Mouse (Mus musculus) ES-E14 (cell line): ENCODE measurements around the gene Zfp42. TPM values are rescaled to one million over a fixed set of nuclear protein-coding genes. Genes with fewer than 3 reads are reported as not detected.

Source experiments
- DNase-seq: peaks from one replicate; pipeline ENCODE4 v3.0.0-alpha.2; 2013; ENCODE audit warnings: low read depth, low spot score
- H3K27ac ChIP-seq: 2 replicates; pipeline ENCODE4 v1.5.1; 2012; ENCODE audit warnings: low read depth, mild to moderate bottlenecking, low read length, moderate library complexity, mixed read lengths; ENCODE audit not compliant: poor library complexity, insufficient read depth, severe bottlenecking
- H3K36me3 ChIP-seq: 2 replicates; pipeline ENCODE4 v1.6.1; 2012; ENCODE audit warnings: mild to moderate bottlenecking, low read length, moderate library complexity, mixed read lengths; ENCODE audit not compliant: control insufficient read depth, poor library complexity, insufficient read depth, severe bottlenecking
- H3K4me1 ChIP-seq, 2 experiments: fragments of 150-350 bp in 1 of 2; sonication (generic) in 1 of 2; 2 replicates each; pipeline ENCODE4 v1.6.1; 2012; ENCODE audit warnings: low read length in 2 of 2, mild to moderate bottlenecking in 1 of 2, mixed read lengths in 1 of 2; ENCODE audit not compliant: control insufficient read depth in 2 of 2, insufficient read depth in 2 of 2, poor library complexity in 1 of 2
- H3K4me3 ChIP-seq, 2 experiments: fragments of 150-350 bp in 1 of 2; sonication (generic) in 1 of 2; 2 replicates each; pipeline ENCODE4 v1.5.1; 2012; ENCODE audit warnings: low read length in 2 of 2, low read depth in 1 of 2, mild to moderate bottlenecking in 1 of 2, mixed read lengths in 1 of 2; ENCODE audit not compliant: insufficient read depth in 1 of 2, poor library complexity in 1 of 2, severe bottlenecking in 1 of 2
- H3K9ac ChIP-seq: 2 replicates; pipeline ENCODE4 v1.6.1; 2012; ENCODE audit warnings: low read depth, mild to moderate bottlenecking, low read length, mixed read lengths; ENCODE audit not compliant: poor library complexity, insufficient read depth, severe bottlenecking
- H3K9me3 ChIP-seq: fragments of 150-350 bp; sonication (generic); 2 replicates; pipeline ENCODE4 v1.6.1; 2012; ENCODE audit warnings: low read depth, mild to moderate bottlenecking, low read length; ENCODE audit not compliant: control insufficient read depth, insufficient read depth
- CHD2 ChIP-seq: IDR thresholded peaks from 2 replicates; pipeline ENCODE4 v1.6.1; 2014; ENCODE audit warnings: mild to moderate bottlenecking, low read depth, low read length, inconsistent platforms
- HCFC1 ChIP-seq: IDR thresholded peaks from 2 replicates; pipeline ENCODE4 v1.6.1; 2012; ENCODE audit warnings: low read length, inconsistent platforms, borderline replicate concordance; ENCODE audit not compliant: insufficient read depth
- MAFK ChIP-seq: IDR thresholded peaks from 2 replicates; pipeline ENCODE4 v1.6.1; 2014; ENCODE audit warnings: mild to moderate bottlenecking, low read depth, low read length, inconsistent platforms; ENCODE audit not compliant: insufficient read depth
- ZC3H11A ChIP-seq: IDR thresholded peaks from 2 replicates; pipeline ENCODE4 v1.6.1; 2012; ENCODE audit warnings: low read depth, mild to moderate bottlenecking, inconsistent platforms, low read length, borderline replicate concordance
- ZNF384 ChIP-seq: IDR thresholded peaks from 2 replicates; pipeline ENCODE4 v1.6.1; 2012; ENCODE audit warnings: low read depth, low read length, inconsistent platforms
- in situ Hi-C, 2 experiments: fragments of 600-800 bp; cut with MboI; formaldehyde crosslinking; loops; one replicate each; pipeline ENCODE4 v1.15.1; 2025; ENCODE audit warnings: low sequenced_read_pairs in 2 of 2, inconsistent platforms in 1 of 2; ENCODE audit not compliant: unreplicated experiment in 2 of 2
- total RNA-seq: library from RNA; depleted of rRNA; stranded (reverse); fragments of 300-350 nt; gene quantifications from 2 replicates; pipeline ENCODE4 v1.2.3, GENCODE M21; 2012

Zfp42 gene
- total RNA-seq, 1 experiment, result 503 TPM

- no peak overlapping the region for H3K9ac ChIP-seq
- peaks cover 46% of the 10 kb centered on the region for H3K36me3 ChIP-seq
- peak; percentile 81 for TF ChIP-seq MAFK
- TF ChIP-seq ZNF384, result no peak
- no peaks in the 10 kb centered on the region for H3K4me1 ChIP-seq
- in situ Hi-C loops, result no loop called here
- no peak overlapping the region; the same call in 1 of the 2 replicates for H3K27ac ChIP-seq
- no peak for DNase-seq
- H3K9me3 ChIP-seq, result no peaks in the 10 kb centered on the region
- H3K4me3 ChIP-seq, result peak overlapping the region in 1 of 2 experiments; percentile 11; a peak in 1 of 4 replicates
These were observed 12.6 kb downstream of the Zfp42 start for GRCm38 (mm10) chr8:43294191-43294590.

GRCm38 (mm10) chr8:43290424-43291111 lies 16.2 kb downstream of the Zfp42 start:
- H3K27ac ChIP-seq, result no peak overlapping the region
- H3K9me3 ChIP-seq, result no peaks in the 10 kb centered on the region
- TF ChIP-seq MAFK (no peak), CHD2 (peak; percentile 48; the same call in 1 of the 2 replicates)
- H3K4me1 ChIP-seq, result no peaks in the 10 kb centered on the region
- no peak for DNase-seq
- H3K9ac ChIP-seq, result no peak overlapping the region
- H3K36me3 ChIP-seq, result peaks cover 17% of the 10 kb centered on the region
- in situ Hi-C loops, result no loop called here
- no peak overlapping the region for H3K4me3 ChIP-seq

DNA sequence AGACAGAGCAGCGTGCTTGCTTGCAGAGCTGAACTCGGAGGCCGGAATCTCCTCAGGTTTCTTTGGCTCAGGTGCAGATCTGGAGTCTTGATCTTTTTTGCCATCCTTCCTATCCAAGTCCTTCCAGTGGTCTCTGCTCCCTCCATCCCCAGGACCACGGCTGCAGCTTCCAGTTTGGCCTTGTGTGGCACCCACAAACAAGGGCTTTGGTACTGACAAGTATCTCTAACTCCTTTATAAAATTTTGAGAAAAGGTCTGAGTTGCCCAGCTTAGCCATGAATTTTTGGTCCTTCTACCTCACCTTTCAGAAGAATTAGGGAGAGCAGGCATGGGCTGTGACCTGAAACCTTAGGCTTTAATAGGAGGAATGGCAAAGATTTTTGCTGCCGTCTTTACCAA lies 17.0 kb downstream of the Zfp42 start:
- no peak; the same call in 1 of the 2 replicates for TF ChIP-seq CHD2
- no peak for TF ChIP-seq ZNF384
- no peak for TF ChIP-seq HCFC1
- Histone ChIP-seq H3K4me1 (no peaks in the 10 kb centered on the region), H3K27ac (no peak overlapping the region), H3K36me3 (peaks cover 16% of the 10 kb centered on the region; the same call in 1 of the 2 replicates), H3K9ac (no peak overlapping the region), H3K9me3 (no peaks in the 10 kb centered on the region), H3K4me3 (no peak overlapping the region)
- DNase-seq, result no peak
- in situ Hi-C loops, result no loop called here

GRCm38 (mm10) chr8:43288840-43289239 lies 17.9 kb downstream of the Zfp42 start:
- H3K9me3 ChIP-seq, result no peaks in the 10 kb centered on the region
- no peak overlapping the region for H3K4me3 ChIP-seq
- no peak overlapping the region for H3K9ac ChIP-seq
- in situ Hi-C loops, result no loop called here
- H3K27ac ChIP-seq, result no peak overlapping the region
- H3K36me3 ChIP-seq, result peaks cover 7% of the 10 kb centered on the region; the same call in 1 of the 2 replicates
- DNase-seq, result no peak
- H3K4me1 ChIP-seq, result no peaks in the 10 kb centered on the region
- no peak for TF ChIP-seq ZNF384
- no peak for TF ChIP-seq MAFK
- no peak for TF ChIP-seq HCFC1
- TF ChIP-seq CHD2, result 0 out of 2 replicates have a peak, but pooled peaks have one; percentile 36

GRCm38 (mm10) chr8:43287456-43287855 lies 19.3 kb downstream of the Zfp42 start:
- in situ Hi-C loops, result no loop called here
- Histone ChIP-seq H3K9ac (no peak overlapping the region), H3K27ac (no peak overlapping the region), H3K9me3 (no peaks in the 10 kb centered on the region), H3K36me3 (peaks cover 7% of the 10 kb centered on the region; the same call in 1 of the 2 replicates), H3K4me1 (no peaks in the 10 kb centered on the region), H3K4me3 (no peak overlapping the region)
- no peak for DNase-seq
- TF ChIP-seq MAFK, result no peak
- no peak for TF ChIP-seq ZNF384
- TF ChIP-seq ZC3H11A, result no peak
- TF ChIP-seq CHD2, result no peak
- TF ChIP-seq HCFC1, result no peak; the same call in 1 of the 2 replicates
